Mouse (Mus musculus) heart, postnatal 0 days (tissue): ENCODE measurements around the gene Ankrd17. TPM values are rescaled to one million over a fixed set of nuclear protein-coding genes. Genes with fewer than 3 reads are reported as not detected.

Experiments used
- ATAC-seq: fragments of 200-750 bp; cut with Nextera tagmentation; 2 replicates; pipeline ENCODE4 v1.8.0; 2017; ENCODE audit warnings: low read depth, moderate number of reproducible peaks, moderate library complexity; ENCODE audit not compliant: insufficient read depth
- DNase-seq: peaks from one replicate; pipeline ENCODE4 v3.0.0-alpha.2; 2016; ENCODE audit warnings: low spot score
- H3K27ac ChIP-seq: fragments of 300-500 bp; sonication (generic); 2 replicates; pipeline ENCODE4 v1.5.1; 2014; ENCODE audit warnings: low read depth, mild to moderate bottlenecking
- H3K27me3 ChIP-seq: fragments of 300-500 bp; sonication (generic); 2 replicates; pipeline ENCODE4 v1.6.1; 2014; ENCODE audit warnings: low read length, mixed read lengths; ENCODE audit not compliant: control insufficient read depth, insufficient read depth
- H3K36me3 ChIP-seq: fragments of 300-500 bp; sonication (generic); replicated peaks from 2 replicates; pipeline ENCODE4 v1.6.1; 2014; ENCODE audit warnings: low read length, mixed read lengths; ENCODE audit not compliant: control insufficient read depth, insufficient read depth
- H3K4me1 ChIP-seq: fragments of 300-500 bp; sonication (generic); 2 replicates; pipeline ENCODE4 v1.6.1; 2014; ENCODE audit warnings: antibody characterized with exemption; ENCODE audit not compliant: control insufficient read depth, insufficient read depth
- H3K4me2 ChIP-seq: fragments of 300-500 bp; sonication (generic); 2 replicates; pipeline ENCODE4 v1.6.1; 2014; ENCODE audit warnings: low read depth, mild to moderate bottlenecking, low read length, moderate library complexity
- H3K4me3 ChIP-seq: fragments of 300-500 bp; sonication (generic); 2 replicates; pipeline ENCODE4 v1.5.1; 2014; ENCODE audit warnings: low read depth, low read length
- H3K9ac ChIP-seq: fragments of 300-500 bp; sonication (generic); replicated peaks from 2 replicates; pipeline ENCODE4 v1.6.1; 2014; ENCODE audit warnings: low read depth, low read length, mixed read lengths
- H3K9me3 ChIP-seq: fragments of 300-500 bp; sonication (generic); replicated peaks from 2 replicates; pipeline ENCODE4 v1.6.1; 2016; ENCODE audit warnings: low read length; ENCODE audit not compliant: control insufficient read depth
- CTCF ChIP-seq: IDR thresholded peaks from 2 replicates; pipeline ENCODE4 v1.5.1; 2016; ENCODE audit warnings: antibody characterized with exemption, control low read depth, low read depth
- EP300 ChIP-seq: IDR thresholded peaks from 2 replicates; pipeline ENCODE4 v1.6.1; 2016; ENCODE audit warnings: antibody characterized with exemption, low read depth
- WGBS: fragments of 180-500 bp; shearing (Covaris S2); extraction: QIAGEN DNeasy Blood & Tissue Kit; methylation state at CpG from one replicate; pipeline ENCODE4 v1.1.7; 2014; 5-methylcytosine and 5-hydroxymethylcytosine counted together
- polyA plus RNA-seq: library from polyadenylated mRNA; unstranded; fragments of >200 nt; fragmentation: Nextera tagmentation; extraction: Ambion mirVana; gene quantifications from 2 replicates; pipeline ENCODE4 v1.2.1, GENCODE M21; 2015
- total RNA-seq: library from RNA; depleted of rRNA; stranded (reverse); fragments of >200 nt; gene quantifications from 2 replicates; pipeline ENCODE4 v1.2.3, GENCODE M21; 2014; ENCODE audit warnings: low replicate concordance

Gene Ankrd17
- total and polyA plus RNA-seq, 2 experiments from 2014 or later = 13.0 to 49.0 TPM

DNA sequence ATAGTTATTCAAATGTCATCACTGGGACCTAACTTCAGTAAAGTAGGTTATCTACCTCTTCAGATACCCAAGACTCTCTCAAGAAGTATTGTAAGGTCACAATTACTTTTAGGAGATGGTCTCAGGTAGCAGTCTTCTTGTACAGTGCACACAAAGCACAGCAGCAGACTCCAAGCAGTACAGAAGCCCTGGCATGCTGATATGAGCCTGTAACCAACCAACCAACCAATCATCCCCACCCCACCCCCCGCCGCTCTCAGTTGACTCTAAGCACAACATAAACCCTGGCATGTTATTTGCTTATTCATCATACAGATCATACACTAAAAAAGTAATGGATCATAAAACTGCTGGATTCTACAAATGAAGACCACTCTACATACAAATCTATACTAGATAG, 33.9 kb downstream of the Ankrd17 start:
- Histone ChIP-seq H3K27ac (no peak overlapping the region), H3K9me3 (no peaks in the 10 kb centered on the region), H3K4me1 (no peaks in the 10 kb centered on the region; the same call in none of the 2 replicates), H3K4me3 (no peak overlapping the region), H3K36me3 (no peaks in the 10 kb centered on the region), H3K9ac (no peak overlapping the region), H3K4me2 (no peak overlapping the region), H3K27me3 (no peaks in the 10 kb centered on the region)
- WGBS = 88% methylated on average over 2 of the region's 2 CpGs
- no peak for ATAC-seq
- no peak for TF ChIP-seq CTCF
- TF ChIP-seq EP300 = no peak
- DNase-seq = no peak

DNA sequence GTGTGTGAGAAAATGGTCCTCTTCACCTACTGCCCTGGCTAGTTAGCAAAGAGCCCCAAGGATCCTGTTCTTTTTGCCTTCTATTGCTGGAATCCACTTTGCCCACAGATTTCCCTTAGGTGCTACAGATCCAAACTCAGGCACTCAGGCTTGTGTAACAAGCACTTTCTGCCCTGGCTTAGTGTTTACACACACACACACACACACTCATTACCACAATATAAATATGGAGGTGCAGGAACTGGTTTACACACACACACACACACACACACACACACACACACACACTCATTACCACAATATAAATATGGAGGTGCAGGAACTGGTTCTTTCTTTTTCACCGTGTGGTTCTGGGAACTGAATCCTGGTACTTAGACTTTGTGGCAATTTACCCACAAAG, 35.3 kb downstream of the Ankrd17 start:
- DNase-seq (no peak), ATAC-seq (no peak)
- Histone ChIP-seq H3K36me3 (no peaks in the 10 kb centered on the region), H3K4me1 (no peaks in the 10 kb centered on the region; the same call in none of the 2 replicates), H3K27me3 (no peaks in the 10 kb centered on the region), H3K4me2 (no peak overlapping the region), H3K9me3 (no peaks in the 10 kb centered on the region), H3K4me3 (no peak overlapping the region), H3K9ac (no peak overlapping the region), H3K27ac (no peak overlapping the region)
- 77% methylated on average over 1 of the region's 1 CpGs for WGBS
- TF ChIP-seq EP300 = no peak
- no peak for TF ChIP-seq CTCF

DNA sequence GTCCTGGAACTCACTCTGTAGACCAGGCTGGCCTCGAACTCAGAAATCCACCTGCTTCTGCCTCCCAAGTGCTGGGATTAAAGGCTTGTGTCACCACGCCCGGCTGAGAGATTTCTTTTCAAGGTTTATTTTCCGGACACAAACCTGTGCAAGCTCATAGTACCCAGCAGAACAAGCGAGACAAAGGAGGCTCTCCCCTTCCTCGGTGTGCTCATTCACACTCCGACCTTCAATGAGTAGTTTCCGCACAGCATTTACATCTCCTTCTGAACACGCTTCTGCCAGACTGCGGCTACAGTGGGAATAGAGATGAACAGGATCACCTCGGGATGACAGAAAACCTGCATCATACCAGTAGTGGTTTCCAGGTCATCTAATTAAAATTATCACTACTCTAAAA, 68.0 kb downstream of the Ankrd17 start:
- peaks cover 41% of the 10 kb centered on the region for H3K36me3 ChIP-seq
- H3K9ac ChIP-seq = no peak overlapping the region
- H3K4me1 ChIP-seq = no peaks in the 10 kb centered on the region
- no peaks in the 10 kb centered on the region for H3K9me3 ChIP-seq
- H3K4me2 ChIP-seq = no peak overlapping the region
- TF ChIP-seq CTCF (no peak), EP300 (no peak)
- no peak for ATAC-seq
- no peaks in the 10 kb centered on the region for H3K27me3 ChIP-seq
- no peak overlapping the region for H3K27ac ChIP-seq
- 94% methylated on average over 11 of the region's 11 CpGs for WGBS
- H3K4me3 ChIP-seq = no peak overlapping the region
- DNase-seq = no peak

DNA sequence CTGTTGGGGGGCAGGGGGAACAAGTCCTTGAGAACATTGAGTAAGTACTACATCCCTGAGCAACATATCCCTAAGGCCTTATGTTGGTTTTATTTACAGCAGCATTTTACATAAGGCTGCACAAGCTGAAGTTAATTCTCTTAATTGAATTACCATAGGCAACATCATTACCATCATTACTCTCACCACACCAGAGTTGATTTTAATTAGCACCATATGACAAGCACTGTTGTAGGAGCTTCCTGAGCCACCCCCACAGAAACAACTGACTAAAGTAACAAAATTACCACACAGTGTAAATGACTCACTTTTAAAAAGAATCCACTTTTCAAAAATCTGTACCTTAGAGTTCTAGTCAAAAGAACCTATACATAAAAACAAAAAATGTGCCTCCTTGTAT, 76.5 kb downstream of the Ankrd17 start:
- Histone ChIP-seq H3K9ac (no peak overlapping the region), H3K27ac (no peak overlapping the region)

DNA sequence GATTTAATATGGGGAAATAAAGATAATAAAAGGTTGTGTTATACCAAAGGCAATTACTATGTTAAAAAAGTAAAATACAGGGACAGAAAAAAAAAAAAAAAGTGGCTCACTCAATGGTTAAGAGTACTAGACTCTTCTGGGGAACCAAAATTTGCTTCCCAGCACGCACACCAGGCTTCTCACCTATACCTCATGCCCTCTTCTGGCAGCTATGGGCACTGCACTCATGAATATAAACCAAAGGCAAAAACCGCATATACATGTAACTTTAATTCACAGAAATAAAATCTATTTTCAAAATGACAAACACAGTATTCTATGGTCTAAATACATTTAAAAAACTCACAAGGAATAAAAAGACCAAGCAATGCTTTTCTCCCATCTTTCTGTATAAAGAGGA, 79.8 kb downstream of the Ankrd17 start:
- Histone ChIP-seq H3K27ac (no peak overlapping the region), H3K36me3 (peaks cover 68% of the 10 kb centered on the region), H3K9me3 (no peaks in the 10 kb centered on the region), H3K27me3 (no peaks in the 10 kb centered on the region), H3K4me1 (no peaks in the 10 kb centered on the region), H3K4me3 (no peak overlapping the region), H3K4me2 (no peak overlapping the region), H3K9ac (no peak overlapping the region)
- DNase-seq (no peak), ATAC-seq (no peak)
- WGBS = 63% methylated on average over 2 of the region's 2 CpGs
- no peak for TF ChIP-seq EP300
- peak; percentile 63 for TF ChIP-seq CTCF

More for the DNA sequence above, 76.5 kb downstream of the Ankrd17 start:
- H3K4me1 ChIP-seq = no peaks in the 10 kb centered on the region
- H3K4me3 ChIP-seq = no peak overlapping the region
- H3K27me3 ChIP-seq = no peaks in the 10 kb centered on the region
- peaks cover 69% of the 10 kb centered on the region for H3K36me3 ChIP-seq
- H3K9me3 ChIP-seq = no peaks in the 10 kb centered on the region
- ATAC-seq = no peak
- DNase-seq = no peak
- TF ChIP-seq EP300 (no peak), CTCF (no peak)
- no peak overlapping the region for H3K4me2 ChIP-seq

DNA sequence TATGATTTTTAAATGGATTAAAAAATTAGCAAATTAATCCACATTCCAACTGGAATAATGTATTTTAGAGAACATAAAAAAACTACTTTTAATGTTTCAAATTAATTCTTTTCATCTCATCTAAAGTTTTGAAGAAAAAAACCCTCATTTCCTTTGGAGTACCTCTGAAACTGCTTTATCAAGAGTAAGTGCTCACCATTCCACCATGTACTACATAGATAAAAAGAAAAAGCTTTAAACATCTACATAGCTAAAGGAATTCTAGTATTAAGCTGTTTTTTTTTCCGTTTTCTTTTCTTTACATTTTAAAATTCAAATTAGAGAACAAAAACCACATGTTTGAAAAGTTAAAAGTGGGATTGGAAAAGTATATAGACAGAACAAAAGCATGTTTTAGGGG, 86.3 kb downstream of the Ankrd17 start:
- peaks cover 50% of the 10 kb centered on the region for H3K36me3 ChIP-seq
- ATAC-seq = no peak
- no peak overlapping the region for H3K27ac ChIP-seq
- no peaks in the 10 kb centered on the region for H3K4me1 ChIP-seq
- H3K4me3 ChIP-seq = no peak overlapping the region
- 91% methylated on average over 1 of the region's 1 CpGs for WGBS
- H3K9me3 ChIP-seq = no peaks in the 10 kb centered on the region
- no peak overlapping the region for H3K9ac ChIP-seq
- TF ChIP-seq EP300 (no peak), CTCF (no peak)
- no peak overlapping the region for H3K4me2 ChIP-seq
- no peak for DNase-seq
- no peaks in the 10 kb centered on the region for H3K27me3 ChIP-seq
